Mouse (Mus musculus) thymus, postnatal 14 days (tissue): ENCODE data around the gene Ppme1.

ENCODE experiments used
- DNase-seq: peaks from one replicate; pipeline ENCODE4 v3.0.0; 2021

Ppme1 gene

DNA sequence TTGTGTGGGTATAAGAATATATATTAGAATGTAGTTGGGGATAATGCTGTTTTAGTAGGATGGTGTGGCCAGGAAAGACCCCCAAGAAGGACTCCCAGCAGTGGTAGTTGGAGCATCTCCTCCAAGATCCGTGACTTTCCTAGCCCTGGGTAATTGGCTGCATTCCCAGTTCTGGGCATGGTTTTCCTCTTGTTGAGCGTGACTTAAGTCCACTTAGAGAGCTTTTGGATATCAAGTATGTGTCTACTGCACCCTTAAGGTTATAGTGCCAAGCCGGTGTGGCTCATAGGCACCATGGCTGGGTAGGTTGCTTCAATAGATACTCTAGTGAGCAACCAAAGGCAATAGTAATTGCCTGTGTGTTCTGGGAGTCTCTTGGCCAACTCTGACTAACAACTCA is 48.4 kb downstream of the Ppme1 start:
- no peak for DNase-seq

DNA sequence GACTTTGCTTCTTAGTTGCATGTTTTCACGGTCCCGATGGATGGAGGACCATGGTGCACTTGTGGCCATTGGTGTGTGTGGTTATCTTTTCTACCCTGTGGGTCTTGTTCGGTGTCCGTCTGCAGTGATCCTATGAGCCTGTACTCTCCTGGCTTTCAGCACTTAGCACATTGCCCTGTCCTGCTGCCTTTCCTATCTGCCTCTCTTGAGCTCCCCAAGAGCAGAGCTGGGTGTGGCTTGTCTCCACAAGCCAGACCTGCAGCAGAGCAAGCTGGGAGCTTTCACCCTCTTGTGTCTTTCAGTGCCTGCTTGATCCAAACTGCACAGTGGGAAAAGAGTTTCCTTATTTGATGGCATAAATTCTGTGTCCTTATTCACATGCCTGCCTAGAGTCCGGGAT is 54.6 kb downstream of the Ppme1 start:
- DNase-seq: no peak

DNA sequence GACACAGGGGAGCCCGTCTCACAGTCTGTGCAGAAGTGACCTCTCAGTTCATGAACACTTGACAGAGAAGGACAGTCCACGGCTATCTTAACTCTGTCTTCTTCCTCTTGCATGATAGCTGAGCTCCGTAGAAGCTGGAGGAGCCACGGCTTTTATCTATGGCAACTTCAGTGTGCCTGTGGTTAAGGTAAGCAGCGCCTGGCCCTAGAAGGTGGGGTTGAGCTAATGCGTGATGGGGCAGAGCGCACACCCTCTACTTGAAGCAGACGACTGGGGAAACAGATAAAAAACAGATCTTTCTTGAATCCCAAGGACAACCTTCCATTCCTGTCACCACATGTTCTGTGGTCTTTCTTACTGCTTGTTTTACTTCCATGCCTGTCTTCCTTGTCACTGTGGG is 55.2 kb downstream of the Ppme1 start:
- DNase-seq: no peak

DNA sequence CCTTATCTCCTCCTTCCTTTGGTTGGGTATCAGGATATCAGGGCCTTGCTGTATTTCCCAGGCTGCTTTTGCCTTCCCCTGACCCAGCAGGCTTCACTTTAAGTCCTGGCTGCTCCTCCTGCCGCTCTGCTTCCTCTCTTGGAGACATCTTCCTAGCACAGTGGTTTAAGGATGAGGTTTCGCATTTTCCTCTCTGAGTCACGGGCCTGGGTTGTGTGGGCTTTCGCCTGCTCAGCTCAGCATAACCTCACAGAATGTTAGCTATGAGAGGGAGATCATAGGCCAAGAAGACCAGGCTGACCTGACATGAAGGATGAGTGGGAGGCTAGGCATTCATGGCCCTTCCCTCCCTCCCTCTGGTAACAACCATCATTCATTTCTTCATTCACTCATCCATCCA is 59.4 kb downstream of the Ppme1 start:
- no peak for DNase-seq

DNA sequence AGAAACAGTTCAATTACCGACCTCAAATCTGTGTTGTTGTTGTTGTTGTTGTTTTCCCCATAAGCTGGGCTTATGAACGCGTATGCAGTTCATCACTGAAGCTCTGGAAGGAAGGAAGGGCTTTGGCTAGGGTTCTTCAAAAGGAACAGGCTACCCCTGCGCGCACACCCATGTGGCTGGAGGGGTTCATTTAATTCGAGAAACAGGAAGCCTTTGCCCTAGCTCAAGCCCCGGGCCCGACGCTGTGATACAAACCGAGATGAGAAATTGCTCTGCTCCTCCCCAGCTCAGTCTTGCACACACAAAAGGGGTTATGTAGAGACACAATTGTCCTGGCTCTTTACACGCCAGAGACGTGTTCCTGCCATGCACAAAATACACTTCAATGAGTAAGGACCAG is 61.8 kb downstream of the Ppme1 start:
- DNase-seq: peak; percentile 67

DNA sequence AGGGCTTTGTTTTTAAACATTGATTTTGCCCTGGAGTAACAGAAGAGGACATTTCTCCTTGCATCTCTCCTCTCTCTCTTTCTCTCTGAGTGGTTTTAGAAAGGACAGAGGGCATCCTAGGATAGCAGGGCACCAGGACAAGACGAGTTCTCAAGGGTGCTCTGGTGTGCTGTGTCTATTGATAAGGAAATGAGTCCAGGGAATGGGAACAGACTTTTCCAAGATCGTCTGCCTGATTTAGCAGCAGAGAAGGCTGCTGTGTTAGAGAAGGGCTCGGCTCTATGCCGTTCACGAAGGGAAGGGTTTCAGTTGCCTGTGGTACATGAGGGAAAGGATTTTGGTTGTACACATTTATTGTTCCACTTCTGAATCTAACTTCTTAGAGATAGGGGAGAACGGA is 62.4 kb downstream of the Ppme1 start:
- no peak for DNase-seq

DNA sequence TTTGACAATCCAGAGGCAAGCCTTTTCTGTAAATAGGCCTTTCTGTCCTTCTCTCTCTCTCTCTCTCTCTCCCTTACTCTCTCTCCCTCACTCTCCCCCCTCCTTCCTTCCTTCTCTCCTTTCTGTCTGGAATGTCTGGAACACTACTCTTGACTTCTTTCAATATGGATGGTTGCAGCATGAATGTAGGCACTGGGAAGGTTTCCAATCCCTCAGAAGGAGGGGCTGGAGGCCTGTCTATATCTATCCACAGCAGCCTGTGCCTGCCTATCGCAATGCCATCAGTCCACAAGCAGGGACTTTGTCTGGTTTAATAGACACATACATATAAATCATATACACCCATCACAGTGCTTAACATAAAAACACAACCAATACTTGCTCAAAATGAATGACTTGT is 62.9 kb downstream of the Ppme1 start:
- no peak for DNase-seq

DNA sequence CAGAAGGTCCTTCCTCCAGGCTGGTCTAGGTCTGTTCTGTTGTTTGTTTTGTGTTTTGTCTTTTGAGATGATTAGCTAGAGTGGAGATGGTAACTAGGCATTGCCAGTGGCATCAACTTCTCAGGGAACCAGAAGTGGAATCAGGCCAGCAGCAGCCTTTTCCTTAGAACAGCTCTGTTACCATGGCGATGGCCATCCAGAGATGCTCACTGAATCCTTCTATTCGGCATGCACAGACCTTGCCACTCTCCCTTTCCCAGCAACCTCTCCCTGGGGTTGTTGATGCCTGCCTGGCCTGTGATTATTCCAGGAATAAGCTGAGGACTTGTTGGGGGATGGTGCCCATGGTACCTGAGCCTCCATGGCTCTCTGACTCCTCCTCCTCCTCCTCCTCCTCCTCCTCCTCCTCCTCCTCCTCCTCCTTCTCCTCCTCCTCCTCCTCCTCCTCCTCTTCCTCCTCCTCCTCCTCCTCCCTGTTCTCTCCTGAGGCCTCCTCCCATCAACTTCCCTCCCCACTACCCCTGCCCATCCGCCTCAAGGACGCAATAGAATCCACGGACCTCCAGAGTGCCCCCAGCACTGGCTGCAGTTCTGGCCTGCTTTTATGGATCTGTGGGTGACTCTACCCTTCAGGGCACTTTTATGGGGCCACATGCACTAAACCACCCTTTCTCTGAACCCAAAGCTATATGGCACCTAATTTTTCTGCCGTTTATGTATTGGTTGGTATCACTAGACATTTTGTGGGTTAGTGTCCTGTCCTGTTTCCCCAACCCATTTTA is 64.0 kb downstream of the Ppme1 start:
- no peak for DNase-seq

DNA sequence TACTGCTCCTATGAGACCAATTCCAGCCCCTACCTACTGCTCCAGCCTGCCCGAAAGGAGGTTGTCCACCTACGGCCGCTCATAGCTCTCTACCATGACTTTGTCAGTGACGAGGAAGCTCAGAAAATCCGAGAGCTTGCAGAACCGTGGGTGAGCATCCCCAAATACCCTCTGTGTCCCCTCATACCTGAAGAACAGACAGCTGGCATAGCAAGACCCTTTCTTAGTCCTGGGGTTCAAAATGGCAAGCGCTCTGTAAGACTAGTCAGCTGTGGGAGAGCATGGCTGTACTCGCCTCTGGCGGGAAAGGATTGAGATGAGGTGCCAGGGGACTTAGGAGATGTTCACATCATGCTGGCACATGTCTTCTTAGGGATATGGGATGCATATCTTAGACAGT is 66.2 kb downstream of the Ppme1 start:
- DNase-seq: no peak

DNA sequence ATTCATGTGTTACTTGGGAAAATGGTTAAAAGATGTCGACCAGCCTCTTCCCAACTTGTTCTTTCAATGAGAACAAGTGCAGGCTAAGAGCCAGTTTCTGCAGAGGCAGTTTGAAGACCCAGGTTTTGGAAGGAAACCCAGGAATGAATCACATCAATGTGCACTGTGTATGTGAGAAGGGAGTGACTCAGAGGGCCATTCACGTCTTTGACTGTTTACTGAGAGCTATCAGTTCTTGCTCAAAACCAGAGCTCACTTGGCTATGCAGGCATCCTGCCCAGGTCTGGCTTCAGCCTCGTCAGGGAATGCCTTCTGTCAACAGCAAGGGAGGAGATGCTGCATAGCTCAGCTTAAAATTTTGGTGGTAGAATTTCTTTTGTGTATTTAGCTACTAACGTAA is 69.8 kb downstream of the Ppme1 start:
- DNase-seq: no peak

DNA sequence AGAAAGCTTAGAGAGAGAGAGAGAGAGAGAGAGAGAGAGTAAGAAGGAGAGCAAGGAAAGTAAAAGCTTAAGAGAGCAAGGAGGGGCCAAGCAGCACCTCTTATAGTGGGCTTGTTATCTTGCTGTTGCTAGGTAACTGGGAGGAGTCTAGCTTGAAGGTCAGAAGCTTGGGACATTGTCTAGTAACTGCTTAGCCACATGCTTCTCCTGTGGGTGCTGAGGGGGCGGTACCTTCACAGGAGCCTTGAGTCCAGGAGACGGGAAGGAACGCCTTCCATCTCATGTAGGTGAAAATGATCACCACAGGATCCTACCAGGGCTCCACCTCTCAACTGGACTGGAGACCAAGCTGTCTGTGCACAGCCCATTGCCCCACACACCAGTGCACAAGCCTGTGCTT is 70.7 kb downstream of the Ppme1 start:
- no peak for DNase-seq

DNA sequence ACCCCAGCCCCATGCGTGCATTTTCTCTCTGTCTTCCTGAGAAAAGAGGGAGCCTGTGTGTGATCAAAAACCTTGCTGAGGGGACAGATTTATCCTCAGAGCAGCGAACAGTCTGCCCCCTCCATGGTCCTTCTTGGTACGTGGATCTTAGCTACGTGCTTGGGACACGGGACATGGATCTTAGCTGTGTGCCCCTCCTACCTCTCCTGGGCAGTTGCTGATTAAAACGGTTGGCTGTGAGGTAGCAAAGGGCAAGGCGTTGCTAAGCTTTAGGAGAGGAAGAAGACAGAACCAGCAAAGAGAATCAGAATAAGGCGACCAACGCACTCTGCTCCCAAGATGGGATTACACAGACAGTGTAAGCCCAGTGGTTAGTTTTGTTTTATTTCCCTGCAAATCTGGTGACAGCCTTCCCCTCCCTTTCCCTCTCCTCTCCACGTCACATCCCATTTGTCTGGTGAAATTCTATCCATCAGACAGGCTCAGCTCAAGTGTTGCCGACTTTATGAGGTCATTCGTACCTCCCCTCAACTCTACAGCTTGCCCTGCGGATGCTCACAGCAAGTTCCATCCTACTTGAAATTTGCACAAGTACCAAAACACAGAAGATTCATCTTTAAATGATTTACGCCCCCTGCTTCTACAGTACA is 73.1 kb downstream of the Ppme1 start:
- DNase-seq: no peak

DNA sequence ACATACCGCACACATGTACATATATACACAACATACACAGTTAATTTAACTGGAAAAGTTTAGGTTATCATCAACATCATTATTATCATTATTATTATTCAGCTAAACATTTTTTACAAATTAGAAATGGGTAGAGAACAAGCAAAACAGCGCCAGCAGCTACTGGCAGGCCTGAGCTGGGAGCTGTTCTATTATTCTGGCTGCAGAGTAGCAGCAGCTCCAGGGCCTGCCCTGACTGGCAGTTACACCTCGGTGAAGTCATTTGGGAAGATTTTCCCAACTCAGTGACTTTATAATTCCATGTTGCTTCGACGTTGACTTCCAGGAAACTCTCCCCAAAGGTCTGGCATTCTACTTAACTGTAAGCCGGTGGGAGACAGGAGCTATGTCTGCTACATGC is 75.4 kb downstream of the Ppme1 start:
- no peak for DNase-seq

DNA sequence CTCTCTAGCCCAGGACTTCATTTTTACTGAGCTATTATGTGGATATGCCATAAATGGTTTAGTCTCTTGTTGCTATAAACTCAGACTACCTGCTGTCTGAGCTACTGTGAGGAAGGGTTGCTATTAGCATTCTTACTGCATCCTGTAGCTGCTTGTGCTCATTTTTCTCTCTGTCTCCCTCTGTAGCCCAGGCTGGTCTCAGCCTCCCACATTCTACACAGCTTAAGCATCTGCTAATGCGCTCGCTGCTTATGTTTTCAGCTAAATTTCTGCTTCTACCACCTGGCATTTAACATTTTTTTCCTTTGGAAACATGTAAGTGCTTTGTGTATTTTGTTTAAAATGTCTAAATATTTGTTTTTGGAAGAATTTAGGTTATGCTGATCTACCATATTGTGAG is 76.4 kb downstream of the Ppme1 start:
- no peak for DNase-seq

DNA sequence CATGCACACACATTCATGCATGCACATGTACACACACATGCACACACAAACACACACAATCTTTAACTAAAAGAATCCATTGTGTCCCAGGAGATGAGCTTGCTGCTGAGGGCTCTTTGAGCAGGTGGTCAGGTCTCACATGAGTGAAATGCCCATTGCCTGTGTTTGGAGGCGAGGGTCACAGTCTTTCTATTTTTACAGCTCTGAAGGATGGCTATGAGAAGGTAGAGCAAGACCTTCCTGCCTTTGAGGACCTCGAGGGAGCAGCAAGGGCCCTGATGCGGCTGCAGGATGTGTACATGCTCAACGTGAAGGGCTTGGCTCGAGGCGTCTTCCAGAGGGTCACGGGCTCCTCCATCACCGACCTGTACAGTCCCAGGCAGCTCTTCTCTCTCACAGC is 78.6 kb downstream of the Ppme1 start:
- DNase-seq: no peak

DNA sequence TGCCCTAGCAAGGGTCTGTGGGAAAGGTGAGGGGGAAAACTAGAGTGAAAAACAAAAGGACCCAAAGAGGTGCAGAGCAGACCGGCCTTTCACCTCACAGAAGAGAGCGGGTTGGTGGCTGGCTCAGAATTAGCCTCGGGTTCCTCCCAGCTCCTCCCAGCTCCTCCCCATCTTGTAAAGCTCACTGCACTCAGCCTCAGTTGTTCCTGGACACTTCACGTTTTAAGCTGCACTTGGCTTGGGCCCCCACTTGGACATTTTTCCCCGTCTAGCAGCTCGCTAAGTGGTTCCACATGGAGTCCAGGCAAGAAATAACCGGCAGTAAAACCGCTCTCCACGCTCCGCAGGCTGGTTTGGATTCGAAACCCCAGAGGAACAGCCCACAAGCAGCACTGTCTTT is 83.5 kb downstream of the Ppme1 start:
- DNase-seq: no peak

DNA sequence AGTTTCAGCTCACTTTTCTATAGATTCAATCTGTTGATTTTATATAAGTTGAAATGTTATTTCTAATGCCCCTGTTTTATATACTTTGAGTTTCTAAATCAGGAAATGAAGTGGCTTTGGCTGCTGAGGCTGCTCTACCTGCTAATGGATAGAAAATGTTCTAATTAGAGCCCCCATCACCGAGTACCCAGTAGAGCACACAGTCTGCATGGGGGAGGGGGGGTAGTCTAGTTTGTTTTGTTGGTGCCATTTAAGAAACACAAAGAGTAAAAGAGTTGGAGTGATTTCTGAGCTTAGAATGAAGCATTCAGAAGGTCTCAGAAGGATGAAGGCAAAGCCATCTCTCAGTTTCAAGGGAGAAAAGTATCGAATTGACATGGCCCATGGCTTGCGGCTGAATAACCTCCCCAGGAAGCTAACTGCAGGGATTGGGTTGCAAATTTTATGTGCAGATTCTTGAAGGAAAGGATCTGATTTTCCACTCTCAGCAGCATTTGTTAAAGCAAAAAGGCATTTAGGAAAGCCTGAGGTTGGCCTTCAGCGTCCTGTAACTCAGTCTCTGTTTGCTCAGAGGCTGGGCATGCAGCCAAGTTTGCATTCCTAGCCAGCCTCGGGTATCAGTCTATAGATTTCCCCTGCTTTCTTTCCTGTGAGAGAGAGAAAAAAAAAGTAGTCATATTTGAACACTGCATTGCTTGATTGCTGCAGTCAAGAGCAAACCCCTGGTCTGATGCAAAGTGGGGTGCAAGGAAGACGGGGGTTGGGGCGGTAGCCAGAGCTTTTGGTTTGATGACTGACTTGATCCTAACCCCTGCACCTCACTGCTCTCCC is 84.1 kb downstream of the Ppme1 start:
- DNase-seq: no peak

DNA sequence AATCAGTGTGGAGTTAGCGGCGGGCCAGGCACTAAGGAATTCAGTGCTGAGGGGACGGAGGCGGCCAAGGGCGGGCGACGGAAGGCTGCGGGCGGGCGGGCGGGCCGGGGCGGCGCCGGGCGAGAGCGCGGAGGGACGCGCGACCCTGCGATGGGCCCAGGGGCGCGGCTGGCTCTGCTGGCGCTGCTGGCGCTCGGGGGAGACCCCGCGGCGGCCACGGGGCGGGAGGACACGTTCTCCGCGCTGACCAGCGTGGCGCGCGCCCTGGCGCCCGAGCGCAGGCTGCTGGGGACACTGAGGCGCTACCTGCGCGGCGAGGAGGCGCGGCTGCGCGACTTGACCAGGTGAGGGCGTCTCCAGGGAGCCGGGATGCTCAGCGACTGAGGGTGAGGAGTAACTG is 86.7 kb downstream of the Ppme1 start, which contains the start of gene P4ha3:
TSS of gene P4ha3 (plus strand) at position 138 of the 400 bp plus-strand sequence.
- DNase-seq: peak; percentile 18

DNA sequence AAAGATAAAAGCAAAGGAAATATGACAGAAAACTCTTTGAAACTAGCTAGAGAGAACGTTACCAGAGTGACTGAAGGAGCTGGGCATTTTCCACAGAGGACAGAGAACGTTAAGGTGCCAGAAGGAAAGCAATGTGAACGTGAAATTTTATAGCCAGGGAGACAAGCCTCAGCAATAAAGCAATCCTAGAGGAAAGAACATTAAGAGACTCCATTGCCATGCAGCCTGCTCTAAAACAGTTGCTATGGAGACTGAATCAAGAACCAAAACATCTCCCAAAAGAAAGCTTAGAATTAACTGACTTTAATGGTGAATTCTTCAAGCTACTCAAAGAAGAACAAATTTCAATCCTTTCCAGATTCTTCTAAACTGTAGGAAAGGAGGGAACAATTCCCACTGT is 88.8 kb downstream of the Ppme1 start:
- DNase-seq: no peak

DNA sequence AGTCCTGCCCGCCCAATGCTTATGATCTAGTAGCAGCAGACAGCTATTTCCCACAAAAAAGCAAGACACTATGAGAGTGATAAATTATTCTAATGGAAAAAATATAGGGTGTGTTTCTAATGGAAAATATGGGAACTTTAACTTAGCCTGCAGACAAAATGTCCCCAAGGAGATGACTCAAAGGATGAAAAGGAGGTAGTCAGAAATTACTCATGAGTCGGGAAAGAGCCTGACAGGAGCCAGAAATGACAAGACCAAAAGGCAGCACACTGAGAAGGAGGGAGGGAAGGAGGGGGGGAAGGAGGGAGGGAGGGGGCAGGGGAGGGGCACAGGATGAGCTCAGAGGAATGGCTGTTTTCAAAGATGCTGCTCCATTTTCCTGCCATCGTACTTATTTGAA is 90.5 kb downstream of the Ppme1 start:
- DNase-seq: no peak

DNA sequence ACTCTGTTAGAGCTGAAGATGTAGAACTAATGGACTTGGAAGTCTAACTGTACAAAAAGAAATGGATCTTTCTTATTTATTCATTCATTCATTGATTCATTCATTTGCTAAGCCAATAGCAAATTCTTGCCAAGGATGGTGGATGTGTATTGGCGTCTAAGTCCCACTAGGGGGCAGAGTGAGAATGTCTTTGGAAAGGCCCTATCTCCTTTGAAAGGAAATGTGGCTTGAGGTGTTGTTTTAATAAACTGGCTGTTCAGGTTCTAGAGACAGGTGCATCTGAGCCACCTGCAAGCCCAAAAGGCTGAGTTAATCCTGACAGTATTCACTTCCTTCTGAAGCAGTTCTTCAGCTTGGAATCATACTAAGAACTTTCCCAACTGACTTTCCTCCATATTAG is 92.3 kb downstream of the Ppme1 start:
- peak; percentile 35 for DNase-seq
